Mouse (Mus musculus) T-helper 17 cell (primary cell): ENCODE measurements around the gene D16Ertd472e.

Source experiments
- in situ Hi-C, 2 experiments: fragments of 300-600 bp; cut with MboI, MseI; formaldehyde crosslinking; loops; 1 replicate in 1 of 2; 2 replicates in 1 of 2; pipeline ENCODE4 v1.15.1; 2025; ENCODE audit warnings: high pct_unique_total_duplicates in 2 of 2

The D16Ertd472e gene

GRCm38 (mm10) chr16:78511526-78511925 lies 65.0 kb downstream of the D16Ertd472e start:
- in situ Hi-C loops: no loop called here

GRCm38 (mm10) chr16:78502492-78502891 lies 74.0 kb downstream of the D16Ertd472e start:
- in situ Hi-C loops: no loop called here

- in situ Hi-C loops: loop anchor here in 1 of 2 experiments (5.0 kb wide), 1 partner anchor 35 kb away; no protein-coding TSS in a partner anchor
These were observed 83.8 kb downstream of the D16Ertd472e start for GRCm38 (mm10) chr16:78492696-78493095.

- in situ Hi-C loops: loop anchor here in 1 of 2 experiments (5.0 kb wide), 1 partner anchor 37 kb away; no protein-coding TSS in a partner anchor
These were observed 85.7 kb downstream of the D16Ertd472e start for GRCm38 (mm10) chr16:78490779-78491178.
